Mouse (Mus musculus) embryonic facial prominence, embryonic 10.5 days (tissue): ENCODE measurements around the gene Anxa5. TPM values are rescaled to one million over a fixed set of nuclear protein-coding genes. Genes with fewer than 3 reads are reported as not detected.
A peak's percentile ranks its signal among the peaks of the same experiment; 100 is the strongest.

Source experiments
- DNase-seq: peaks from one replicate; pipeline ENCODE4 v3.0.0-alpha.2; 2017; ENCODE audit warnings: low spot score
- H3K27ac ChIP-seq: fragments of 300-500 bp; sonication (generic); replicated peaks from 2 replicates; pipeline ENCODE4 v1.5.1; 2016; ENCODE audit warnings: mild to moderate bottlenecking
- H3K27me3 ChIP-seq: fragments of 300-500 bp; sonication (generic); replicated peaks from 2 replicates; pipeline ENCODE4 v1.6.1; 2016; ENCODE audit warnings: low read depth, mild to moderate bottlenecking; ENCODE audit not compliant: poor library complexity, severe bottlenecking
- H3K36me3 ChIP-seq: fragments of 300-500 bp; sonication (generic); replicated peaks from 2 replicates; pipeline ENCODE4 v1.6.1; 2016; ENCODE audit warnings: mild to moderate bottlenecking, moderate library complexity
- H3K4me1 ChIP-seq: fragments of 300-500 bp; sonication (generic); 2 replicates; pipeline ENCODE4 v1.6.1; 2016
- H3K4me3 ChIP-seq: fragments of 300-500 bp; sonication (generic); 2 replicates; pipeline ENCODE4 v1.5.1; 2016; ENCODE audit warnings: mild to moderate bottlenecking, moderate library complexity
- H3K9me3 ChIP-seq: fragments of 300-500 bp; sonication (generic); 2 replicates; pipeline ENCODE4 v1.6.1; 2016; ENCODE audit warnings: mild to moderate bottlenecking
- WGBS: fragments of 180-500 bp; shearing (Covaris S2); methylation state at CpG from one replicate; pipeline ENCODE4 v1.1.7; 2016; 5-methylcytosine and 5-hydroxymethylcytosine counted together
- polyA plus RNA-seq: library from polyadenylated mRNA; unstranded; fragments of >200 nt; fragmentation: Nextera tagmentation; extraction: Ambion mirVana; gene quantifications from 2 replicates; pipeline ENCODE4 v1.2.1, GENCODE M21; 2016

The Anxa5 gene
- polyA plus RNA-seq, 1 experiment from 2014 or later: 116 TPM

DNA sequence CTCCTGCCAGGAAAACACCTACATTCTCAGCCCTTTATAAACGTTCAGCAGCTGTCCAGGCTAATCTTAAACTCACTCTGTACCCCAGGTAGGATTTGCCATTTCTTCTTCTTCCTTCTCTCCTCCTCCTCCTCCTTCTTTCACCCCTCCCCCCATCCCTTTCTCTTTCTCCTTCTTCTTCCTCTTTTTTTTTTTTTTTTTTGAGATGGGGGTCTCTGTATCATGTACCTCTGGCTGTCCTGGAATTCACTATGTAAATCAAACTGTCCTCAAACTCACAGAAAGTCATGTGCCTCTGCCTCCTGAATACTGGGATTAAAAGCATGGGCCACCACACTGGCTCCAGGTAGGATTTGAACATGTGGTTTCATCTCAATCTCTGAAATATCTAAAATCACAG lies 13.3 kb downstream of the Anxa5 start:
- Histone ChIP-seq H3K4me3 (no peak overlapping the region), H3K27me3 (no peaks in the 10 kb centered on the region), H3K4me1 (no peaks in the 10 kb centered on the region), H3K9me3 (no peaks in the 10 kb centered on the region), H3K27ac (no peak overlapping the region), H3K36me3 (peaks cover 5% of the 10 kb centered on the region; the same call in 1 of the 2 replicates)
- DNase-seq: no peak
- 46% methylated on average over 1 of the region's 1 CpGs for WGBS

DNA sequence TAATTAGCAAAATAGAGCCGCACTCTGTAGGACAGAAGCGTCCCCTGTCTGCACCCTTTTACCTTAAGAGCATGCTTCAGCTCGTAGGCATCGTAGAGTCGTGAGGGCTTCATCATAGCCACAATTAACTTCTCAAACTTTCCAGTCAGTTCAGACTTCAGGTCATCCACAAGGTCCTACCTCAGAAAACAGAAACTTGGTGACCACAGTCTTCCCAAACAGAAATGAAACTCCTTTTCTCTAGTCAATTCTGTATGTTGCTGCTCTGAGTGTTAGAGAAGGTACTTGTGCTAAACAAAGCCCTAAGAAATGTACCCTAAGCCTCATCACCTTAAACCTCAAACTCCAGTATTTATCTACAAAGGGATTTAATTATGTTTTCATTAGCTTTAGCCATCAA lies 13.9 kb downstream of the Anxa5 start:
- WGBS: 81% methylated on average over 5 of the region's 5 CpGs
- no peak for DNase-seq
- Histone ChIP-seq H3K9me3 (no peaks in the 10 kb centered on the region), H3K36me3 (peaks cover 5% of the 10 kb centered on the region; the same call in 1 of the 2 replicates), H3K4me1 (no peaks in the 10 kb centered on the region), H3K27me3 (no peaks in the 10 kb centered on the region), H3K4me3 (no peak overlapping the region), H3K27ac (no peak overlapping the region)

DNA sequence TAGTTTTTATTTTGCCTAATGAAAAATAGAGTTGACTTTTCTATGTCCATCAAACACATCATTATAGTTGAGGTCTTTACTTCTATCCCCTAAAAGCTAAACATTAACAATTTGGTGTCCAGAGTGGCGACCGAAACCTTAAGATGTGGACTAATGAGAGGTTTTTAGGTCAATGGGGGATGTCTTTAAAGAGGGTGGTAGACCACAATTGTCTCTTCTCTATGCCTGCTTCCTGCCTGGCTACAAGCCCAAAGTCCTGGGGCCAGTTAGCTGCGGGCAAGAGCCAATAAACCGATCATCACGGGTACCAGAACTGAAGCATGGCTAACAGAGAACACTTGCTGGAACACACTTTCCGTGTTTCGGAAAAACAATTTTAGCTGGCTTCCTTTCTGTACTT lies 15.0 kb downstream of the Anxa5 start:
- Histone ChIP-seq H3K36me3 (peaks cover 6% of the 10 kb centered on the region; the same call in 1 of the 2 replicates), H3K4me3 (no peak overlapping the region), H3K4me1 (no peaks in the 10 kb centered on the region), H3K9me3 (no peaks in the 10 kb centered on the region), H3K27me3 (no peaks in the 10 kb centered on the region), H3K27ac (no peak overlapping the region)
- WGBS: 87% methylated on average over 7 of the region's 7 CpGs
- no peak for DNase-seq

DNA sequence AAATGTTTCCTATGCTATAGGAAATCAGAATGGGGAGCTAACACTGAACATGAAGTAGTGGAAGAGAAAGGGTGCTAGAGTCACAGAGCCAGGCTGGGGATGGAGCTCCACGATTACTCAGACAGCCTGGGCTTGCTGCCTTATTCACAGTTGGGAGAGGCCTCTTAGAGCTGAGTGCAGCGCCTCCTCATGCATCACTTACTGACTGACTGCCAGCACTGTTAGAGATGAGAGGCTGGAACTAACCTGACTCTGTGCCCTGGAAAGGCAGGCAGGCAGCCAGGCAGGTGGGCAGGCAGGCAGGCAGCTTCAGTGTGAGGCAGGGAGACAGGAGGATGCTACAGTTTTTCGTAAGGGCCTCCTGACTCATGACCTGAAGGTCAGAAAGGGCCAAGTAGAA lies 20.1 kb downstream of the Anxa5 start:
- Histone ChIP-seq H3K4me3 (no peak overlapping the region), H3K9me3 (no peaks in the 10 kb centered on the region), H3K36me3 (peaks cover 14% of the 10 kb centered on the region), H3K27ac (no peak overlapping the region), H3K27me3 (no peaks in the 10 kb centered on the region), H3K4me1 (no peaks in the 10 kb centered on the region)
- no peak for DNase-seq
- WGBS: 74% methylated on average over 3 of the region's 3 CpGs

DNA sequence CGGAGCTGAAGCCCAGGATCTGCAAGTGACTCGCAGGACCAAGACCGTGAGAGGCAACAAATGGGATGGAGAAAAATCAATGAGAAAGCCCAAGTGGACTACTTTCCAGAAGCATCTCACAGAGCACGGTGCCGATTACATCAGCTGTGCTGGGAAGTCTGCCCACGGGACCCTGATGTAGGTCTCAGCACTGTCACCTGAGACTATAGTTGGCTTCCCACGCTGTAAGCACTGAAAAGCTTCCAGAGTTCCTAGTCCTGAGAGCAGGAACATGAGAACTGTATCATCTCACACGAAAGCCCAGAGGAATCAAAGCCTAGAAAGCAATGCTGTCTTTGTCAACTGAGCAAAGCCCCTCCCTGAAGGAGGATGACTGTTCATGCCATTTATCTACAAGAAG lies 20.6 kb downstream of the Anxa5 start:
- Histone ChIP-seq H3K27me3 (no peaks in the 10 kb centered on the region), H3K4me3 (no peak overlapping the region), H3K36me3 (peaks cover 14% of the 10 kb centered on the region), H3K9me3 (no peaks in the 10 kb centered on the region), H3K4me1 (no peaks in the 10 kb centered on the region), H3K27ac (no peak overlapping the region)
- DNase-seq: no peak
- WGBS: 91% methylated on average over 8 of the region's 8 CpGs

DNA sequence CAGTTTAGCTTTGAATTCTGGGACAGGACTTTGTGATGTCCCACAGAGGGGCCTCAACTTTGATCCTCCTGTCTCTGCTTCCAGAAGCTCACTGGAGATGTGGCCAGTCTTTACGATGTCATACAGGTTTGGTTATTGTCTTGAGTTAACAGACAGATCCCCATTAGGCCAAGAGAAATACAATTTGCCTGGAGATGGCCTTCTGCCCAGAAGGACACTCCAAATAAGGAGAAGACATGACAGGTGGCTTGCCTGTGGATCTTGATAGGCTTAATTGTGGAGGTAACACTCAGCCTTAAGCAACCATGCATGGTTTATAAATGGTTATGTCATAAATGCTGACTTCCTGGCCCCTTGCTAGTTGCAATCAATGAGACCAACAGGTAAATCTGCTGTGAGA lies 23.2 kb downstream of the Anxa5 start:
- WGBS: 94% methylated on average over 1 of the region's 1 CpGs
- H3K4me3 ChIP-seq: no peak overlapping the region
- no peaks in the 10 kb centered on the region for H3K9me3 ChIP-seq
- no peak overlapping the region for H3K27ac ChIP-seq
- H3K36me3 ChIP-seq: peaks cover 21% of the 10 kb centered on the region
- no peaks in the 10 kb centered on the region for H3K27me3 ChIP-seq
- H3K4me1 ChIP-seq: peaks cover 10% of the 10 kb centered on the region
- DNase-seq: no peak

DNA sequence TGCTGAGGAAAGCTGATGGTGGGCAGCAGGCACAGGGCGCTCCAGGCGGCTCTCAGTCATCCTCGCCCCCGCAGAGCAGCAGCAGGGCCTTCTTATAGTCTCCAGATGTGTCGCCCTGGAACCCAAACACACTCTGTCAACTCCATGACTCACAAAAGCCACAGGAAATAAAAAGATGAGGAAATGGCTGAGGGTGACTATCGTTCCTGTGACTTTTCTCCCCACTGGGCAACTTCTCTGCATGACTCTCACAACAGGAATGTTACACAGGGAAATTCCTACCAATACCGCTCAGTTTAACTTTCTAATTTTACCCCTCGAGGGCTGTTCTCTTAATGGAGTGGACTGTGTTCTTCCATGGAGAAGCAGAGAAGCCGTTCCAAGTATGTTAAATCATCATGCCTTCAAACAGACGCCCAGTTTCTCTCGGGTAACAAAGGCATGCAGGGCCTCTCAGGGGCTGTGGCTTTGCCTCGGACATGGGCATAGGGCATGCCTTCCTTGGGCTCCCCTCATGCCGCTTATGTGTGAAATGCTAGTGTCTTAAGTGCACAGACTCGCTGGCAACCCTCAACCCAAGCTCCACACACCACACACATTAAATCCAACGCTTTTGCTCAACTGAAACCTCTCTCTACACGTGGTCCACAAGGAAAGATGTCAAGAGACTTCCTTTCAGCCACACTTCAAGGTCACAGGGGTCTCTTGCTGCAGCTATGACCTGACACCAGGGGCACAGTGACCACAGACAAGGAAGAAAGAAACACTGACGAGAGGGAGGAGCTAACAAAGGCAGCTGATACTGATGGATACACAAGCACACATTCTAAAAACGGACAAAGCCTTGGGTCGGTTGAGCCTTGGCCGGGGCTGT lies 26.2 kb downstream of the Anxa5 start:
- Histone ChIP-seq H3K36me3 (peaks cover 16% of the 10 kb centered on the region), H3K4me3 (no peak overlapping the region), H3K9me3 (no peaks in the 10 kb centered on the region), H3K27me3 (no peaks in the 10 kb centered on the region), H3K4me1 (peaks cover 10% of the 10 kb centered on the region), H3K27ac (no peak overlapping the region; the same call in 1 of the 2 replicates)
- 42% methylated on average over 20 of the region's 20 CpGs for WGBS
- DNase-seq: peak; percentile 18

DNA sequence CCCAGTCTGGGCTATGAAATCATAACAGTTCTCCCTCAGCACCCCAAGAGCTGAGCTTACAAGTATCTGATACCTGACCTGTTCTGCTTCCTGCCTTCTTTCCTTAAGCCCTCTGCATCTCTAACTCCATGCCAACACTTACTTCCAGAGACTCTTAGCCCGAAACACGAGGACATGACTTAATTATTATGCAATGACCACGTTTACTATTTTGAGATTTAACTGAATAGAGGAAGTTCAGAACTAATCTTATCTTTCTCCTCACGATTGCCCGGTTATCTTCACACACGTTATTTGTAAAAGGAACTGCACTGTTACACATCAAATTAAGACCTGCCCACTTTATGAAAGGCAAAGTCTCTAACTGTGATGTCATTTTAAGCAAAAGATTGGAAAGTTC lies 28.8 kb downstream of the Anxa5 start:
- Histone ChIP-seq H3K9me3 (no peaks in the 10 kb centered on the region), H3K27me3 (no peaks in the 10 kb centered on the region), H3K27ac (no peak overlapping the region), H3K36me3 (peaks cover 12% of the 10 kb centered on the region), H3K4me1 (peaks cover 12% of the 10 kb centered on the region), H3K4me3 (no peak overlapping the region)
- DNase-seq: no peak
- WGBS: 77% methylated on average over 6 of the region's 6 CpGs

DNA sequence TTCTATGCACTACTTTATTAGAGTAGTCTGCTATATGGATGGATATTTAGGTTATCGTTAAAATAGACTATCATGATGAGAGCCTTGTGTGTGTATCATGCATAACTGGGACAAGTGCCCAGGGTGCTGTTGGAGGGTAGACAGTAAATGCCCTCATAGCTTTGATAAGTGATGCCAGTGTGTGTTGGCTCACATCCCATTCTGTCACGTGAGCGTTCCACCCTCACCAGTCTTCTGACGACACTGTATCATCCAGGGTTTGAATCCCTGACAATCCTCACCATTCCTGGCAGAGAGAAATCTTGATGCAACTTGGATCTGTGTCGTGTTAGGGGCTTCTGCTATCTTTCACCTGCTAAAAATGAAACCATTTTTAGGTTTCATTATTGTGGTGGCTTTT lies 29.2 kb downstream of the Anxa5 start:
- peaks cover 12% of the 10 kb centered on the region for H3K36me3 ChIP-seq
- whole genome bisulfite sequencing: 87% methylated on average over 5 of the region's 5 CpGs
- H3K4me3 ChIP-seq: no peak overlapping the region
- peaks cover 12% of the 10 kb centered on the region for H3K4me1 ChIP-seq
- H3K27ac ChIP-seq: no peak overlapping the region
- H3K27me3 ChIP-seq: no peaks in the 10 kb centered on the region
- H3K9me3 ChIP-seq: no peaks in the 10 kb centered on the region
- no peak for DNase-seq

DNA sequence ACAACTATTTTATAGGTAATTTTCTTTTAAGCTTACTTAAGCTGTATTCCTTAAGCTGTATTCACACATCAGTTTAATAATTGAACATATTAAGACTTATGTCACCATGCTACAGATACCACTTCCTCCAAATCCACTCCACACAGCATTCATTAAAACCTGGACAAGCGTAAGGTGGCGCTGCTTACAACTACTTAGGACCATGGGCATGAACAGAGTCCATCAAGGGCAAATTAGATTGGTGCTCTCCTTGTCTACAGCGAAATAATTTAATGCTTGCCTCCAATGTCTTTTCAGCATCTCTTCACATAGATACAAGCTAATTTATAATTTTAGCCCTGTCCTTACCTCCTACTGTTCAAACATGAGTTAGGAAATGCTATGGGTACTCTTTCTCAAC lies 29.7 kb downstream of the Anxa5 start:
- H3K4me1 ChIP-seq: peaks cover 12% of the 10 kb centered on the region
- 93% methylated on average over 3 of the region's 3 CpGs for WGBS
- no peaks in the 10 kb centered on the region for H3K9me3 ChIP-seq
- no peak overlapping the region for H3K27ac ChIP-seq
- no peak overlapping the region for H3K4me3 ChIP-seq
- H3K36me3 ChIP-seq: peaks cover 12% of the 10 kb centered on the region
- no peaks in the 10 kb centered on the region for H3K27me3 ChIP-seq
- no peak for DNase-seq

DNA sequence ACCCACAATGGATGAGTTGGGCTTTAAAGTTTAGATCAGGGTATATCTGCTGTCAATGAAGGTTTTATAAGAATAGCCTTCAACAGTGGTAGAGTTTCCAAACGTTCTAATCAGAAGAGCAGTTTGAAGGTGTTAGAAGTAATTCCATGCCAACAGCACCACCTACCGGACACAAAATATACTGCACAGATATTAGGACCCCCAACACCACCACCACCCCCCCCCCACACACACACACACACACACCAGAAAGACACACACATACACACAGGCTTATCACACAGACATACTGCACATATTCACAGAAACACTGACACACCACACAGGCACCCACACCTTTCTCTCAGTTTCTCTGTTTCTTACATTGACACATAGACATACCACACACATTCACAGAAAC lies 33.3 kb downstream of the Anxa5 start:
- 4% methylated on average over 2 of the region's 2 CpGs for WGBS
- H3K4me3 ChIP-seq: no peak overlapping the region

DNA sequence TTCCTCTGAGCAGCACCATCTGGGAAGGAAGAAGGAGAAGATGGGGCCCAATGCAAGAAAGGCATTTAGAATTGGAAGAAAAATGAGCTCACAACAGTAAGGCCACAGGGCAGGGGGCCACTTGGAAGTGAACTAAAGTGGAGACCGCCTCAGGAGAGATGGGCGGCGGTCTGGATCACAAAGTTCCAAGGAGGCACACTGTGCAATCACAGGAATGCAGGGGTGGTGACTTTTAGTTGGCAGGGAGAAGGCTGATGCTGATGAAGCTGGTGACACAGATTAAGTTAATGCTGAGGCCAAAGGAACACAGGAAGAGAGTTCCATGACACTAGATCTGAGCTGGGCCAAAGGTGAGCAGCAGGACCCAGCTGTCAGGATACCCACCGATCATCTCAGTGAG lies 35.4 kb downstream of the Anxa5 start:
- H3K27ac ChIP-seq: no peak overlapping the region
- no peaks in the 10 kb centered on the region for H3K27me3 ChIP-seq
- 0 out of 2 replicates have a peak, but pooled peaks cover 2% of the 10 kb centered on the region for H3K4me1 ChIP-seq
- H3K36me3 ChIP-seq: no peaks in the 10 kb centered on the region
- no peaks in the 10 kb centered on the region for H3K9me3 ChIP-seq
- 84% methylated on average over 4 of the region's 4 CpGs for WGBS
- H3K4me3 ChIP-seq: no peak overlapping the region
- DNase-seq: no peak

More for the DNA sequence above, 33.3 kb downstream of the Anxa5 start:
- DNase-seq: peak; percentile 58
- Histone ChIP-seq H3K27me3 (no peaks in the 10 kb centered on the region), H3K9me3 (no peaks in the 10 kb centered on the region), H3K27ac (no peak overlapping the region), H3K36me3 (no peaks in the 10 kb centered on the region), H3K4me1 (0 out of 2 replicates have a peak, but pooled peaks cover 2% of the 10 kb centered on the region)

DNA sequence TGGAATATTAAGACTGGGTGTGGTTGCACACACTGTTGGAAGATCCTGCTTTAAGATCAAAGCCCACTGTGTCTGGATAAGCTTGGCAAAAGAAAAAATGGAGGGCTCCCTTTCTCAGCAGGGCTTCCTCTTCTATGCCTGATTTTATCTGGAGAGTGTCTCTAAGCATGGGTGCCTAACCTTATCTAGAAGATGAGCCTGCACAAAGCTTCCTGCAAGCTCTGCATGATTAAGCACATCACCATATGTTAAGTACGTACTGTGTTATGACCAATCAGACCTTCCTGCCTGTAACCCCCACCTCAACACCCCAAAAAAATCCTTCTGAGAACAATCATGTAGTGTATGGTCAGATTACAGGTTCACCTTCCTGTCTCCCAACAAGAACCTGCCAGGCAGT lies 45.3 kb downstream of the Anxa5 start:
- H3K27me3 ChIP-seq: no peaks in the 10 kb centered on the region
- H3K9me3 ChIP-seq: no peaks in the 10 kb centered on the region
- 85% methylated on average over 1 of the region's 1 CpGs for WGBS
- H3K4me3 ChIP-seq: no peak overlapping the region
- DNase-seq: no peak
- no peaks in the 10 kb centered on the region for H3K36me3 ChIP-seq
- H3K4me1 ChIP-seq: no peaks in the 10 kb centered on the region
- H3K27ac ChIP-seq: no peak overlapping the region
